26 mouse cellular contexts compared by ENCODE assay signal in the genomic region with DNA sequence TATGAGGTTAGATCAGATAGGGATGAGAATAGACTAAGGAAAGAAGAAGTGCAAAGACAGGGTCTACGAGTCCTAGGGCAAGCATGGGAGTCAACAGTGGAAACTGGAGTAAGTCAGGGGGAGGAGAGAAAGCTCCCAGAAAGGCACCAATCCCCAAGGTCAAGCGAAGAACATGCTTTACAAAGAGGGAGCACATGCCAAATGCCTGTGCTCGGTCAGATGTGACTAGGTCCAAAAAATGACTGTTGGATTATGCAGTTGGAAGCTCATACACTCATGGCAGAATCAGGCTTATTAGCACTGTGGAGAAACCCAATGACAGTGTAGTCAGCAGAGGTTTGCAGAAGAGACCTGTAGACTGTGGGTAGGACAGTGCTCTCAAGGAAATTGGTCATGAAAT.
A peak's percentile ranks its signal among the peaks of the same experiment; 100 is the strongest.
DNase-seq lines count a peak whose midpoint lies in the region; ATAC-seq lines count a peak whose summit lies in the region.
"Had no signal": no experiment of that assay in that cellular context is flagged by ENCODE, and none has a peak within 500 bp of the region (broad histone marks: within the 10 kb centered on the region; RNA-seq: fewer than 3 reads in every experiment).

No protein-coding gene starts in this region.

- no peak overlapping the region for H3K4me2 ChIP-seq in kidney, embryonic 14.5 days (replicated peaks; ENCODE audit: low read depth, low read length)
- no peak overlapping the region for H3K4me2 ChIP-seq in kidney, embryonic 16.5 days (replicated peaks; ENCODE audit: low read depth, low read length)
- H3K4me2 ChIP-seq: embryonic facial prominence, embryonic 13.5 days; forebrain, embryonic 12.5 days; forebrain, embryonic 15.5 days; heart, embryonic 12.5 days; heart, embryonic 15.5 days; hindbrain, embryonic 14.5 days had no signal

- H3K27ac ChIP-seq in kidney, embryonic 14.5 days (ENCODE audit: low read depth, low read length): no peak overlapping the region
- no peak overlapping the region for H3K27ac ChIP-seq in kidney, embryonic 16.5 days (ENCODE audit: low read length)
- H3K27ac ChIP-seq: embryonic facial prominence, embryonic 10.5 days; embryonic facial prominence, embryonic 13.5 days; forebrain, embryonic 12.5 days; forebrain, embryonic 15.5 days; heart, embryonic 15.5 days; hindbrain, embryonic 14.5 days had no signal

- H3K9me3 ChIP-seq in kidney, embryonic 14.5 days (ENCODE audit: control insufficient read depth, low read length): no peaks in the 10 kb centered on the region
- H3K9me3 ChIP-seq in kidney, embryonic 16.5 days (ENCODE audit: low read length): no peaks in the 10 kb centered on the region
- H3K9me3 ChIP-seq: embryonic facial prominence, embryonic 10.5 days; embryonic facial prominence, embryonic 13.5 days; forebrain, embryonic 12.5 days; forebrain, embryonic 15.5 days; heart, embryonic 12.5 days; heart, embryonic 15.5 days had no signal

- 78% methylated on average over 3 of the region's 3 CpGs for WGBS in kidney, embryonic 14.5 days
- WGBS in kidney, embryonic 16.5 days: 72% methylated on average over 3 of the region's 3 CpGs

- no peak overlapping the region for H3K9ac ChIP-seq in kidney, embryonic 14.5 days (ENCODE audit: low read depth, low read length)
- H3K9ac ChIP-seq in kidney, embryonic 16.5 days (replicated peaks; ENCODE audit: low read length): no peak overlapping the region
- H3K9ac ChIP-seq: embryonic facial prominence, embryonic 13.5 days; forebrain, embryonic 12.5 days; forebrain, embryonic 15.5 days; heart, embryonic 12.5 days; heart, embryonic 15.5 days; hindbrain, embryonic 14.5 days had no signal

- no peaks in the 10 kb centered on the region for H3K4me1 ChIP-seq in kidney, embryonic 14.5 days (ENCODE audit: control insufficient read depth, insufficient read depth, low read length)
- H3K4me1 ChIP-seq in kidney, embryonic 16.5 days (ENCODE audit: insufficient read depth, low read length): no peaks in the 10 kb centered on the region
- H3K4me1 ChIP-seq: embryonic facial prominence, embryonic 10.5 days; embryonic facial prominence, embryonic 13.5 days; forebrain, embryonic 12.5 days; forebrain, embryonic 15.5 days; heart, embryonic 12.5 days; heart, embryonic 15.5 days had no signal

- H3K4me3 ChIP-seq in kidney, embryonic 14.5 days (ENCODE audit: low read length): no peak overlapping the region
- no peak overlapping the region for H3K4me3 ChIP-seq in kidney, embryonic 16.5 days (ENCODE audit: low read length)
- H3K4me3 ChIP-seq: embryonic facial prominence, embryonic 10.5 days; embryonic facial prominence, embryonic 13.5 days; erythroblast, embryonic 14.5 days; forebrain, embryonic 12.5 days; forebrain, embryonic 15.5 days; heart, embryonic 12.5 days; heart, embryonic 15.5 days had no signal

- H3K27me3 ChIP-seq in kidney, embryonic 14.5 days (ENCODE audit: control insufficient read depth, insufficient read depth, low read length): no peaks in the 10 kb centered on the region
- no peaks in the 10 kb centered on the region for H3K27me3 ChIP-seq in kidney, embryonic 16.5 days (ENCODE audit: insufficient read depth, low read length)
- H3K27me3 ChIP-seq: embryonic facial prominence, embryonic 13.5 days; forebrain, embryonic 12.5 days; forebrain, embryonic 15.5 days; heart, embryonic 12.5 days; heart, embryonic 15.5 days had no signal

- H3K36me3 ChIP-seq in kidney, embryonic 14.5 days (ENCODE audit: control insufficient read depth, insufficient read depth, low read length): no peaks in the 10 kb centered on the region
- H3K36me3 ChIP-seq in kidney, embryonic 16.5 days (ENCODE audit: insufficient read depth, low read length): no peaks in the 10 kb centered on the region
- H3K36me3 ChIP-seq: embryonic facial prominence, embryonic 10.5 days; embryonic facial prominence, embryonic 13.5 days; forebrain, embryonic 12.5 days; forebrain, embryonic 15.5 days; heart, embryonic 12.5 days; heart, embryonic 15.5 days had no signal

- ATAC-seq in kidney, embryonic 14.5 days (ENCODE audit: low FRiP score, low TSS enrichment): no peak
- ATAC-seq in kidney, embryonic 16.5 days (ENCODE audit: low FRiP score, low TSS enrichment): no peak
- no peak for ATAC-seq in megakaryocyte progenitor cell, adult 5-6 weeks (replicated peaks; ENCODE audit: poor library complexity)
- ATAC-seq: activated CD4-positive, CD25-positive, alpha-beta regulatory T cell, adult 4 months; forebrain, embryonic 15.5 days had no signal

- peak; percentile 58 for DNase-seq in kidney, adult 11 months
- peak; percentile 75 for DNase-seq in kidney, adult 9 months
- peak; percentile 30 for DNase-seq in kidney, postnatal 14 days
- DNase-seq: adrenal gland, adult 8-10 months; adrenal gland, postnatal 25 days; cerebellum, adult 11-12 months; cerebellum, adult 8-10 months; cerebellum, postnatal 10 days; cerebellum, postnatal 36 days; embryo, embryonic 11 days; gastrocnemius, postnatal 25 days; heart, adult 18-20 months; heart, postnatal 14 days; heart, postnatal 4 days had no signal
